Mouse (Mus musculus): ENCODE measurements around the gene Slc37a1.

Gene Slc37a1

GRCm38 (mm10) chr17:31355792-31356502 is 69.4 kb downstream of the Slc37a1 start:
- DNase-seq: no peak

- DNase-seq: no peak
Measured at GRCm38 (mm10) chr17:31360582-31360981, 74.0 kb downstream of the Slc37a1 start.

DNA sequence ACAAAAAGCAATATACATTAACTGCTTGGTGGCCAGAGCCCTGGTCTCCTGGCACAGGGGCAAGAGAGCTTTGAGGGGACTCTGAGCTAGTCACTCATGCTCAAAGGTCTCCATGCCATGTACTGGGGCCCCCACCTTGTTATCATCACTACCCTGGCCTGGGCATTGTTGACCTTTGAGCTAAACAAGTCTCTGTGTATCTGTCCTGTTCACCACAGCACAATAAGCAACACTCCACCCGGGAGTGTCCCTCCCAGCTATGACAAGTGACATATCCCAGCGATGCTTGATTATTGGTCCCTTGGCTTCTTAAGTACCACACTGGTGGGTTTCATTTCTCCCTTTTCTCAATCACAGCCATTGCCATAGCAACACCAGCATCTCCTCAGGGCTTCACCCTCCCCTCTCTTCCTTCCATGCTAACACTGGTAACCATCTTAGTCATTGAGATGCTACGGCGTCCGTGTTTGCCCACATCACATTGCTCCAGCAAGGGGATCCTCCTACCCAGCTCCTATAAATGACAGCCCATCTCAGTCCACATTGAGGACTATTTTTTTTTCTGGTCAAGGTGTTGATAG is 79.1 kb downstream of the Slc37a1 start:
- DNase-seq: no peak

- DNase-seq: no peak
Measured at GRCm38 (mm10) chr17:31370221-31370620, 83.6 kb downstream of the Slc37a1 start.

GRCm38 (mm10) chr17:31370931-31371330 is 84.3 kb downstream of the Slc37a1 start:
- DNase-seq: no peak

DNA sequence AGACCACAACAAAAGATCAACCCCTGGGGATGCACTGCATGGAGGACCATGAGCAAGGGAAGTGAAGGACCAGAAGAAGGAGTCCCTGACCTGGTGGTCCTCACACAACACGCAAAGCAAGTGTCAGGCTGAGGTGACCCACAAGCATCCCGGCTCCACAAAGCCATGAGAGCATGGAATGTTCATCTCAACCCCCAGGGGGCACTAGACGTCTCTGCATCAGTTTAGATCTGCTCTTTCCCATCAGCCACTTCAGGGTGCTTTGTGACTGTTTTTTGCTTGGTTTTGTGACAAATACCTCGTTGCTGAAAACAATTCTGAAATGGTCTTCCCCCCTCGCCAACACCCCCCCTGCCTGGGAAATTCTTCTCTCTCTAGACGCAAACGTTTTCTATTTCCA is 91.4 kb downstream of the Slc37a1 start:
- DNase-seq: peak; percentile 89

DNA sequence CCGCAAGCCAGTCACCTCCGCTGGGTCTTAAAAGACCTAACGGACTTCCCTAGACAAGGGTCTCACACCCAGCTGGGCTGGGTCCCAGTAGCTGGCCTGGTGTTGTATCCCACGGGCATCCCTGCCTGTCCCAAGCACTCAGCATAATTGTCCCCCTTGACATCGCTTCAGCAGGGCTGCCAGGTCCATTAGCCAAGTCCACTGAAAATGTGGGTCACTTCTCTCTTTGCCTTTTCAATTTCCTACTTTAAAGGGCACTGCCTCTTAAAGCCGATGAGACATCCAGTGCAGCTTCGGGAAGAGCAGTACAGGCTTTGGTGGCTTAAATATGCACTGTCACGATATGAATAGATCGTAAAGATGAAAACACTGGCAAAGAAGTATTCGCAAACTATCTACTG is 91.8 kb downstream of the Slc37a1 start:
- DNase-seq: peak; percentile 66

DNA sequence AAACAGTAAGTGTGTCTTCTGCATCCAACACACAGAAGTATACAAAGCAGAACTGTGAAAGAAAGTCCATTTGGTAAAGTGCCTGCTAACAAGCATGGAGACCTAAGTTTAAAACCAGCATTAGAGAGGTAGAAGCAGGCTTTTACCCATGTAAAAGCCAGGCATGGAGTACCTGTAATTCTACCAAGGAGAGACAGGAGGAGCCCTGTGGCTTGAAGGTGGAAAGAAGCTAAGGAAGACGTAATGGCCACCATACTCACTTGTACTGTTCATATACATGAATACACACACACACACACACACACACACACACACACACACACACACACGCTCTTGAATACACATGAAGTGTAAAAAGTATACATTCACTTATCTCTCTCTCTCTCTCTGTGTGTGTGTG is 92.5 kb downstream of the Slc37a1 start:
- DNase-seq: peak; percentile 31

DNA sequence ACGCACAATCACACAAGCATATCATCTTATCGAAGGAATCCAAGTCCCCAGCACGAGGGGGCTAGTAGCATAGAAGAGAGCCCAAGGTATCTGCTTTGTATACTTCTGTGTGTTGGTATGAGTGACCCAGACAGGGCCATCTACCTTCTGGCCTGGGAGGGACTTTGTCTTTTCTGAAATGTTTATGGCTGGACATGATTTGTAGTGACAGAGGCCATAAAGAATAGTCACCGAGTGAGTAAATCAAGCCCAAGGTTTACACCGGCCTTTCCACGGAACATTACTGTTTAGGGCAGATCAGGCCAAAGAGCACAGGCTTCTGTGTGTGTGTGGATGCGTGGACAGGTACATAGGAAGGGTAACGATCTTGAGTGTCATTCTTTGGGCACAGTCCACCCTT is 93.3 kb downstream of the Slc37a1 start:
- no peak for DNase-seq

GRCm38 (mm10) chr17:31383320-31383719 is 96.7 kb downstream of the Slc37a1 start:
- DNase-seq: no peak

- DNase-seq: no peak
Measured at GRCm38 (mm10) chr17:31384968-31385627, 98.5 kb downstream of the Slc37a1 start.

GRCm38 (mm10) chr17:31385671-31386665 is 99.4 kb downstream of the Slc37a1 start, which contains the start of gene Pde9a:
Pde9a (plus strand) TSS chr17:31386210.
- peak; percentile 63 for DNase-seq

GRCm38 (mm10) chr17:31386766-31387275 is 100.2 kb downstream of the Slc37a1 start:
- DNase-seq: no peak

DNA sequence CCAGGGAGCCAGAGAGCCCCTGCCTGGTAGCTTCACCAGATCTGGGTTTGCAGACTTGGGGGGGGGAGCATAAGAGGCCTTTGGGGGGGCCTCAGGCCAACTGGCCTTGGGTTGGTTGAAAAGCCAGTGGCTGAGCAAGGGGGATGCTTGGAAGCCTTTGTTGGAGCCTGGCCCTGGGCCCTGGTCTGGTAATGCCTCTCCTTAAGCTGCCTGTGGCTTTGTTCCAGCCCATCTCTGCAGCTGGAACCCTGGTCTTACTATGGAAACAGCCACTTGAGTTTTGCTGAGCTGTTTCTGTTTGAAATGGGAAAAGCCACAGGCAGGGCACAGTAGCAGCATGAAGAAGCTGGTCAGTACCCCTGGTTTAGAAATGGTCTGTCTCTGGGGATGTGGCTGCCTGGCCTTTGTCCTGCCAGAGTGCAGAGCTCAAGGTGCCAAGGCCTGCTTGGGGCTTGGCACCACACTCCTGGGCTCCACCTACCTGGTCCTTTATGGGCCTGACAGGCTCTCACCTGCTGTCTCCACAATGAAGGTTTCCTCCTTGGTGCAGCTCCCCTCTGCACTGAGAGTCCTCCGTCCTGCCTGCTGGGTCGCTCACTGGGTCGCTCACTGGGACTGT is 102.9 kb downstream of the Slc37a1 start:
- no peak for DNase-seq

GRCm38 (mm10) chr17:31391462-31391861 is 104.9 kb downstream of the Slc37a1 start:
- no peak for DNase-seq

GRCm38 (mm10) chr17:31392041-31392440 is 105.4 kb downstream of the Slc37a1 start:
- no peak for DNase-seq

DNA sequence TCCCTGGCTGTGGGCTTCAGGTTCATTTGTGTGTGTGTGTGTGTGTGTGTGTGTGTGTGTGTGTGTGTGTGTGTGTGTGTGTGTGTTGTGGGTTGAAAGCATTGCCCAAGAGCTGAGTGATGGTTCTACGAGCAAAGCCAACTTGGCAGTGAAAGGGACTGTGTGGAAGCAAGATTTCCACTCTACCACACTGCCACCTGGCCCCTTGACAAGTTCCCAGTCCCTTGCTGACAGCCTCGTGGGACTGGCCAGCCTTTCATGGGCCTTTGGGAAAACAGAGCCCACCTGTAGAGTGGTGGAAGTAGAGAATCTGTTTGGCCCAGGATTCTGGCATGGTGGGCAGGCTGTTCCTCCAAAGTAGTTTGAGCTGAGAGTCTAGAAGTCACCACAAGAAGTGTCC is 107.2 kb downstream of the Slc37a1 start:
- no peak for DNase-seq

DNA sequence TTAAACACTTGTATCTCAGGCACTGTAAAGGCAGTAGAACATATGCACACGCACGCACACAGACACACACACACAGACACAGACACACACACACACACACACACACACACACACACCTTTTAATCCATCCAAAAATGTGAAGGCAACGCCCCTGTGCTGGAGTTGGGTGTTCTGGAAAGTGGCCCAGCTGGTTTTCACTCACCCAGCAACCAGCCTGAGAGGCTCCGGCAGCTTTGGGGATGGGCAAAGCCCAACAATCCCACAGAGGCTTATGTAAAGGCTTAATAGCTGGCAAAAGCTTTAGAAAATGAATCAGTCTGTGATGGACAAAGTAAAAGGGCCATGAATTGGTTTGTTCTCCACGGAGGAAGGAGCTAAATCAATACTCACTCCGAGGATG is 113.7 kb downstream of the Slc37a1 start:
- DNase-seq: no peak

Data from cerebellum, adult 9-10 months (tissue).